ENCODE assay signal across 25 mouse cellular contexts in genomic region chr4:114672096-114672720, GRCm38 (mm10).
DNase-seq lines count a peak whose midpoint lies in the region; ATAC-seq lines count a peak whose summit lies in the region.
"Had no signal": no experiment of that assay in that cellular context is flagged by ENCODE, and none has a peak within 500 bp of the region (broad histone marks: within the 10 kb centered on the region; RNA-seq: fewer than 3 reads in every experiment).

No protein-coding gene starts in this region.

- peaks cover 31% of the 10 kb centered on the region for H3K27me3 ChIP-seq in kidney, embryonic 15.5 days
- peaks cover 31% of the 10 kb centered on the region for H3K27me3 ChIP-seq in lung, embryonic 15.5 days

- H3K27ac ChIP-seq in kidney, embryonic 15.5 days: peak overlapping the region; percentile 41
- H3K27ac ChIP-seq in lung, embryonic 15.5 days: no peak overlapping the region
- H3K27ac ChIP-seq: forebrain, embryonic 10.5 days; forebrain, embryonic 13.5 days; gastrocnemius, adult 2 months; heart, embryonic 15.5 days; hindbrain, embryonic 14.5 days; hindbrain, postnatal 0 days had no signal

- no peak overlapping the region for H3K9ac ChIP-seq in kidney, embryonic 15.5 days
- H3K9ac ChIP-seq in lung, embryonic 15.5 days: no peak overlapping the region
- H3K9ac ChIP-seq: forebrain, embryonic 13.5 days; heart, embryonic 12.5 days; heart, embryonic 15.5 days; hindbrain, embryonic 14.5 days had no signal

- 52% methylated on average over 5 of the region's 5 CpGs for WGBS in kidney, embryonic 15.5 days
- WGBS in lung, embryonic 15.5 days: 44% methylated on average over 5 of the region's 5 CpGs

- H3K4me3 ChIP-seq in kidney, embryonic 15.5 days (replicated peaks): no peak overlapping the region
- H3K4me3 ChIP-seq in lung, embryonic 15.5 days: no peak overlapping the region
- H3K4me3 ChIP-seq: forebrain, embryonic 10.5 days; forebrain, embryonic 13.5 days; gastrocnemius, adult 2 months; heart, embryonic 12.5 days; heart, embryonic 15.5 days had no signal

- H3K4me1 ChIP-seq in kidney, embryonic 15.5 days: peaks cover 33% of the 10 kb centered on the region
- no peaks in the 10 kb centered on the region for H3K4me1 ChIP-seq in lung, embryonic 15.5 days
- H3K4me1 ChIP-seq: forebrain, embryonic 13.5 days; heart, embryonic 12.5 days; heart, embryonic 15.5 days had no signal

- DNase-seq in kidney, adult 9 months: no peak
- DNase-seq in lung, postnatal 25 days (ENCODE audit: low spot score): no peak
- no peak for DNase-seq in frontal cortex, postnatal 14 days (ENCODE audit: low spot score in 2 of 2)
- DNase-seq in cerebellum, postnatal 10 days: no peak
- DNase-seq: adrenal gland, adult 2 months; adrenal gland, postnatal 14 days; cerebellum, adult 11 months; cerebellum, adult 2 months; cerebellum, adult 9-11 months; cerebellum, postnatal 36 days; gastrocnemius, adult 2 months; gastrocnemius, postnatal 14 days; heart, adult 11 months; heart, postnatal 10 days; heart, postnatal 36 days had no signal

- no peak overlapping the region for H3K4me2 ChIP-seq in kidney, embryonic 15.5 days
- no peak overlapping the region for H3K4me2 ChIP-seq in lung, embryonic 15.5 days
- H3K4me2 ChIP-seq: forebrain, embryonic 13.5 days; heart, embryonic 12.5 days; heart, embryonic 15.5 days; hindbrain, embryonic 14.5 days had no signal

- peak; percentile 33; the same call in 1 of the 2 replicates for ATAC-seq in kidney, embryonic 15.5 days (replicated peaks; ENCODE audit: low FRiP score)
- ATAC-seq in lung, embryonic 15.5 days (ENCODE audit: borderline replicate concordance, extremely low read depth, low FRiP score, low TSS enrichment): peak; percentile 58; the same call in 1 of the 2 replicates
- ATAC-seq in common myeloid progenitor, adult 5-6 weeks (replicated peaks; ENCODE audit: low read depth, poor library complexity, severe bottlenecking): peak; percentile 62
- ATAC-seq: forebrain, embryonic 13.5 days; forebrain, embryonic 16.5 days; hindbrain, postnatal 0 days had no signal

- H3K9me3 ChIP-seq in kidney, embryonic 15.5 days (replicated peaks): no peaks in the 10 kb centered on the region
- no peaks in the 10 kb centered on the region for H3K9me3 ChIP-seq in lung, embryonic 15.5 days
- H3K9me3 ChIP-seq: forebrain, embryonic 10.5 days; forebrain, embryonic 13.5 days; heart, embryonic 12.5 days; heart, embryonic 15.5 days had no signal

- no peaks in the 10 kb centered on the region for H3K36me3 ChIP-seq in kidney, embryonic 15.5 days
- H3K36me3 ChIP-seq in lung, embryonic 15.5 days: no peaks in the 10 kb centered on the region
- H3K36me3 ChIP-seq: forebrain, embryonic 10.5 days; heart, embryonic 12.5 days; heart, embryonic 15.5 days had no signal
